Mouse (Mus musculus) kidney, embryonic 16.5 days (tissue): Measurements from ENCODE around the gene Defb19. TPM values are rescaled to one million over a fixed set of nuclear protein-coding genes. Genes with fewer than 3 reads are reported as not detected.
A peak's percentile ranks its signal among the peaks of the same experiment; 100 is the strongest.

Source experiments
- ATAC-seq: fragments of 200-750 bp; cut with Nextera tagmentation; 2 replicates; pipeline ENCODE4 v1.8.0; 2017; ENCODE audit warnings: moderate TSS enrichment; ENCODE audit not compliant: low FRiP score, low TSS enrichment
- H3K27ac ChIP-seq: fragments of 300-500 bp; sonication (generic); 2 replicates; pipeline ENCODE4 v1.5.1; 2014; ENCODE audit warnings: low read length
- H3K27me3 ChIP-seq: fragments of 300-500 bp; sonication (generic); 2 replicates; pipeline ENCODE4 v1.6.1; 2014; ENCODE audit warnings: low read length, control low read depth, mixed read lengths; ENCODE audit not compliant: insufficient read depth
- H3K36me3 ChIP-seq: fragments of 300-500 bp; sonication (generic); 2 replicates; pipeline ENCODE4 v1.6.1; 2014; ENCODE audit warnings: low read length, control low read depth, mixed read lengths; ENCODE audit not compliant: insufficient read depth
- H3K4me1 ChIP-seq: fragments of 300-500 bp; sonication (generic); 2 replicates; pipeline ENCODE4 v1.6.1; 2014; ENCODE audit warnings: low read length, control low read depth, mixed read lengths; ENCODE audit not compliant: insufficient read depth
- H3K4me2 ChIP-seq: fragments of 300-500 bp; sonication (generic); replicated peaks from 2 replicates; pipeline ENCODE4 v1.6.1; 2014; ENCODE audit warnings: low read depth, low read length
- H3K4me3 ChIP-seq: fragments of 300-500 bp; sonication (generic); 2 replicates; pipeline ENCODE4 v1.5.1; 2014; ENCODE audit warnings: mild to moderate bottlenecking, low read length
- H3K9ac ChIP-seq: fragments of 300-500 bp; sonication (generic); replicated peaks from 2 replicates; pipeline ENCODE4 v1.6.1; 2014; ENCODE audit warnings: low read length
- H3K9me3 ChIP-seq: fragments of 300-500 bp; sonication (generic); 2 replicates; pipeline ENCODE4 v1.6.1; 2016; ENCODE audit warnings: low read length, control low read depth
- whole genome bisulfite sequencing: fragments of 180-500 bp; shearing (Covaris S2); extraction: QIAGEN DNeasy Blood & Tissue Kit; methylation state at CpG from one replicate; pipeline ENCODE4 v1.1.7; 2014; 5-methylcytosine and 5-hydroxymethylcytosine counted together
- polyA plus RNA-seq: library from polyadenylated mRNA; unstranded; fragments of >200 nt; fragmentation: Nextera tagmentation; extraction: Ambion mirVana; gene quantifications from 2 replicates; pipeline ENCODE4 v1.2.1, GENCODE M21; 2015

Defb19 gene
- polyA plus RNA-seq, 1 experiment from 2014 or later: 14.1 TPM

GRCm38 (mm10) chr2:152620367-152621134, 40.4 kb upstream of the Defb19 start:
- no peaks in the 10 kb centered on the region for H3K27me3 ChIP-seq
- WGBS: 59% methylated on average over 9 of the region's 9 CpGs
- no peaks in the 10 kb centered on the region for H3K9me3 ChIP-seq
- no peaks in the 10 kb centered on the region for H3K36me3 ChIP-seq
- peak overlapping the region; percentile 30; the same call in 1 of the 2 replicates for H3K4me2 ChIP-seq
- ATAC-seq: no peak
- H3K4me3 ChIP-seq: 0 out of 2 replicates have a peak overlapping the region, but pooled peaks have one; percentile 9
- H3K27ac ChIP-seq: peak overlapping the region; percentile 90
- H3K4me1 ChIP-seq: peaks cover 23% of the 10 kb centered on the region
- H3K9ac ChIP-seq: peak overlapping the region; percentile 37; the same call in 1 of the 2 replicates

GRCm38 (mm10) chr2:152617374-152617773, 37.3 kb upstream of the Defb19 start:
- H3K9ac ChIP-seq: no peak overlapping the region
- H3K27me3 ChIP-seq: no peaks in the 10 kb centered on the region
- H3K4me3 ChIP-seq: no peak overlapping the region
- H3K9me3 ChIP-seq: no peaks in the 10 kb centered on the region
- ATAC-seq: no peak
- H3K4me1 ChIP-seq: peaks cover 18% of the 10 kb centered on the region
- H3K4me2 ChIP-seq: no peak overlapping the region
- 62% methylated on average over 5 of the region's 5 CpGs for WGBS
- no peak overlapping the region for H3K27ac ChIP-seq
- no peaks in the 10 kb centered on the region for H3K36me3 ChIP-seq

GRCm38 (mm10) chr2:152616470-152616869, 36.4 kb upstream of the Defb19 start:
- Histone ChIP-seq H3K4me2 (no peak overlapping the region), H3K36me3 (no peaks in the 10 kb centered on the region), H3K4me3 (no peak overlapping the region), H3K9ac (no peak overlapping the region), H3K27me3 (no peaks in the 10 kb centered on the region), H3K9me3 (no peaks in the 10 kb centered on the region), H3K4me1 (peaks cover 16% of the 10 kb centered on the region; the same call in 1 of the 2 replicates), H3K27ac (no peak overlapping the region)
- WGBS: 46% methylated on average over 6 of the region's 6 CpGs
- no peak for ATAC-seq

GRCm38 (mm10) chr2:152615563-152615962, 35.5 kb upstream of the Defb19 start:
- peak; percentile 85 for ATAC-seq
- Histone ChIP-seq H3K9ac (no peak overlapping the region), H3K4me3 (no peak overlapping the region), H3K9me3 (no peaks in the 10 kb centered on the region), H3K4me1 (peaks cover 9% of the 10 kb centered on the region; the same call in 1 of the 2 replicates), H3K36me3 (no peaks in the 10 kb centered on the region), H3K27me3 (no peaks in the 10 kb centered on the region), H3K4me2 (no peak overlapping the region), H3K27ac (no peak overlapping the region)
- 10% methylated on average over 7 of the region's 7 CpGs for WGBS

- Histone ChIP-seq H3K4me1 (peaks cover 7% of the 10 kb centered on the region), H3K4me3 (no peak overlapping the region), H3K9me3 (no peaks in the 10 kb centered on the region), H3K27me3 (no peaks in the 10 kb centered on the region), H3K27ac (no peak overlapping the region), H3K36me3 (no peaks in the 10 kb centered on the region), H3K4me2 (no peak overlapping the region), H3K9ac (no peak overlapping the region)
- peak; percentile 46; the same call in 1 of the 2 replicates for ATAC-seq
- 37% methylated on average over 7 of the region's 8 CpGs for WGBS
Observed at GRCm38 (mm10) chr2:152612193-152612592, 32.1 kb upstream of the Defb19 start.

GRCm38 (mm10) chr2:152608719-152609118, 28.6 kb upstream of the Defb19 start:
- no peak overlapping the region for H3K4me3 ChIP-seq
- no peaks in the 10 kb centered on the region for H3K36me3 ChIP-seq
- no peak overlapping the region for H3K4me2 ChIP-seq
- 89% methylated on average over 1 of the region's 1 CpGs for WGBS
- ATAC-seq: no peak
- H3K9me3 ChIP-seq: no peaks in the 10 kb centered on the region
- H3K9ac ChIP-seq: no peak overlapping the region
- no peaks in the 10 kb centered on the region for H3K27me3 ChIP-seq
- peaks cover 18% of the 10 kb centered on the region for H3K4me1 ChIP-seq
- peak overlapping the region; percentile 60 for H3K27ac ChIP-seq

- peak overlapping the region; percentile 0; the same call in 1 of the 2 replicates for H3K4me2 ChIP-seq
- H3K27ac ChIP-seq: peak overlapping the region; percentile 66
- peaks cover 18% of the 10 kb centered on the region for H3K4me1 ChIP-seq
- no peak overlapping the region for H3K4me3 ChIP-seq
- peak; percentile 59; the same call in 1 of the 2 replicates for ATAC-seq
- H3K9me3 ChIP-seq: no peaks in the 10 kb centered on the region
- no peaks in the 10 kb centered on the region for H3K27me3 ChIP-seq
- H3K36me3 ChIP-seq: no peaks in the 10 kb centered on the region
- WGBS: 15% methylated on average over 6 of the region's 6 CpGs
- H3K9ac ChIP-seq: no peak overlapping the region
Observed at GRCm38 (mm10) chr2:152607746-152608145, 27.6 kb upstream of the Defb19 start.

GRCm38 (mm10) chr2:152604057-152604456, 23.9 kb upstream of the Defb19 start, which contains the start of gene Defb36:
Gene Defb36, plus strand, starts transcription at chr2:152604327.
- H3K36me3 ChIP-seq: no peaks in the 10 kb centered on the region
- WGBS: 83% methylated on average over 15 of the region's 15 CpGs

GRCm38 (mm10) chr2:152601275-152601960, 21.3 kb upstream of the Defb19 start:
- Histone ChIP-seq H3K4me1 (0 out of 2 replicates have a peak, but pooled peaks cover 5% of the 10 kb centered on the region), H3K9me3 (no peaks in the 10 kb centered on the region), H3K9ac (no peak overlapping the region), H3K27me3 (no peaks in the 10 kb centered on the region), H3K4me3 (no peak overlapping the region), H3K36me3 (no peaks in the 10 kb centered on the region), H3K4me2 (no peak overlapping the region), H3K27ac (no peak overlapping the region)
- no peak for ATAC-seq
- 77% methylated on average over 4 of the region's 4 CpGs for WGBS

More at GRCm38 (mm10) chr2:152604057-152604456, 23.9 kb upstream of the Defb19 start, which contains the start of gene Defb36:
- Histone ChIP-seq H3K4me2 (no peak within 1 kb of the TSS), H3K27me3 (no peaks in the 10 kb centered on the region), H3K9me3 (no peaks in the 10 kb centered on the region), H3K9ac (no peak within 1 kb of the TSS), H3K4me3 (no peak within 1 kb of the TSS), H3K4me1 (peaks cover 18% of the 10 kb centered on the region), H3K27ac (no peak within 1 kb of the TSS)
- no peak for ATAC-seq
